Mouse (Mus musculus) testis, adult 2 months (tissue): ENCODE data around the gene Palm3.

Experiments used
- CTCF ChIP-seq: fragments of 200-500 bp; IDR thresholded peaks from 2 replicates; pipeline ENCODE4 v1.5.1; 2012; ENCODE audit warnings: low read depth, mild to moderate bottlenecking, inconsistent platforms, low read length, moderate library complexity; ENCODE audit not compliant: control insufficient read depth, insufficient read depth, insufficient replicate concordance
- POLR2A ChIP-seq: fragments of 200-500 bp; IDR thresholded peaks from 2 replicates; pipeline ENCODE4 v1.6.1; 2012; ENCODE audit warnings: low read depth, mild to moderate bottlenecking, inconsistent platforms, low read length, moderate library complexity; ENCODE audit not compliant: control insufficient read depth

GRCm38 (mm10) chr8:84071921-84072320 is 50.6 kb downstream of the Palm3 start:
- no peak for TF ChIP-seq POLR2A
- TF ChIP-seq CTCF = no peak
